Mouse (Mus musculus) gastrocnemius, adult 2 months (tissue): Measurements from ENCODE around the gene Srgap1. TPM values are rescaled to one million over a fixed set of nuclear protein-coding genes. Genes with fewer than 3 reads are reported as not detected.
A peak's percentile ranks its signal among the peaks of the same experiment; 100 is the strongest.

Source experiments
- DNase-seq: peaks from one replicate; pipeline ENCODE4 v3.0.0; 2022
- H3K27ac ChIP-seq: fragments of 200-600 bp; 2 replicates; pipeline ENCODE4 v1.8.1; 2022; ENCODE audit warnings: mild to moderate bottlenecking
- H3K4me3 ChIP-seq: fragments of 200-600 bp; 2 replicates; pipeline ENCODE4 v1.8.1; 2022; ENCODE audit warnings: mild to moderate bottlenecking, moderate library complexity
- CTCF ChIP-seq: fragments of 200-600 bp; IDR thresholded peaks from 2 replicates; pipeline ENCODE4 v1.8.1; 2022; ENCODE audit warnings: antibody characterized with exemption, mild to moderate bottlenecking, moderate library complexity
- intact Hi-C: fragments of 180-260 bp; cut with DNase I; formaldehyde crosslinking; loops from one replicate; pipeline ENCODE4 v1.15.1; 2025
- total RNA-seq, 2 experiments: library from RNA; stranded (reverse); gene quantifications; 2 replicates each; pipeline ENCODE4 v1.2.3; 2021

Srgap1 gene
- total RNA-seq, 2 experiments from 2014 or later = 0.38 to 0.89 TPM

DNA sequence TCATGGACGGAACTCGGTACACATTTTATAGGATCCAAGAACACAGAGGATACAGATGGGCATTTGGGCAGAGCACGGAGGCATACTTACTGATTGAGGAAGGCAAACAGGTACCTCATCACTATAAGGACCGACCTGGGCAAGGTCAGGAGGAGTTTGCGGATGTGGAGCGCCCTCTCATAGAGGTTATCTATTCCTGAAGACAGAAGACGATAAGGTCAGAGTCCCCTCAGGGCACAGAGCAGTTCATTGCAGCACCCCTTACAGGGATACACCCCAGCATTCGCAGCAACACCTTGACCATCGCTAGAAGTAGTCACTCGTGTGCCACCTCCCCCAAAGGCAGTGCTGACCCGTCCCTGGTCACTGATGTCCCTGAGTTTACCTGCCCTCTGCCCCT lies 239.3 kb downstream of the Srgap1 start:
- no peak for DNase-seq
- H3K27ac ChIP-seq = no peak overlapping the region
- no peak overlapping the region for H3K4me3 ChIP-seq
- no peak for TF ChIP-seq CTCF
- intact Hi-C loops = no loop called here

GRCm38 (mm10) chr10:121806806-121807205 lies 240.3 kb downstream of the Srgap1 start:
- TF ChIP-seq CTCF = no peak
- intact Hi-C loops = no loop called here
- Histone ChIP-seq H3K27ac (no peak overlapping the region), H3K4me3 (no peak overlapping the region)
- DNase-seq = no peak

DNA sequence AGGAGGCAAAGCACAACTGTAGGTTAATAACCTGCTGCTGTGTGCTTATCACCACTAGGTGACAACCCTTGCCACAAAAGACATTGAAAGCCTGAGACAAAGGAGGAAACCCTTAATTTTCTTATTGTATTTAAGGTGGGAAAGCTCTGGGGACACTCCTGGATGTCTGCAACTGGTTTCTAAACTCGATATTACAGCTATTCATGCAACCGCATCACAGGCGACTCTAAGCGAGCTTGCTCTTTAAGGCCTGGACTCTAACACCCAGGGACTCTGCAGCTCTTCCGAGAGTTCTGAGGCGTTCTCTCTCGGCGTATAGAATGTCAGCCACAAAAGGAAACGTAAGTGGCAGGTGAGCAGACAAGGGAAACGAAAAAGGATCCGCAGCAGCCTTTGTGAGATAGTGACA lies 241.2 kb downstream of the Srgap1 start:
- Histone ChIP-seq H3K4me3 (no peak overlapping the region), H3K27ac (no peak overlapping the region)
- TF ChIP-seq CTCF = 0 out of 2 replicates have a peak, but pooled peaks have one; percentile 8
- DNase-seq = no peak
- intact Hi-C loops = no loop called here

DNA sequence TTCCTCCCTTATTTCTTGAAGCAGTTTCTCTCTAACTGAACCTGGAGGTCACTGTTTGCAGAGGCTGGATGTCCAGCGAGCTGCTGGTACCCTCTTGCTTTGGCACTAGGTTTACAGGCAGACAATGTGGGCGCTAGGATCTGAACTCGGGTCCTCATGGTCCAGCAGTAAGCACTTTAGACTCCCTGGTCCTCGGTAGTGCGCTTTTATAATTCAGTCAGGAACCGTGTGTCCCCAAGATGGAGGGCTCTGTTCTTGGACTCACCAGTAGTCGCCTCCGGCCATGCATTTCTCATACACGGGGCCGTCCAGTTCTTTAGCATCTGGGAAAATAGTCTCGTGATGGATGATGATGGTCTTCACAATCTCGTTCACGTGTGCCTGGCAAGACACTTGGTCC lies 242.6 kb downstream of the Srgap1 start:
- intact Hi-C loops = no loop called here
- Histone ChIP-seq H3K4me3 (no peak overlapping the region), H3K27ac (no peak overlapping the region)
- TF ChIP-seq CTCF = no peak
- DNase-seq = no peak

DNA sequence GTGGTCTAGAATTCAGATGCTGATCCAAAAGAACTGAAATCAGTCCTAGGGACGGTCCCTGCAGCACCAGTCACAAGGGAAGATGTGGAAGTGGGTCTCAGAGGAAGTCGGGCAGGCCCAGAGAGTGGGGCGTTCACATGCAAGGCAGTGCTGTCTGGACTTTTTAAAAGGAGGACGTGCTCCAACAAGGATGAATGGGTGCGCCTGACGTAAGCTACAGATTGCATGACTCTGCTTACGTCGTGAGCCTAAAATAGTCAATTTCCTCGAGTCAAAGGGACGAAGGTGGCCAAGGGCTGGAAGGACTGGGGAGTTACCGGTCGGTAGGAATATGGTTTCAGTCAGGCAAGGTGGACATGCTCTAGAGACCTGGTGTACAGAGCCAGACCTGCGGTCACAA lies 247.1 kb downstream of the Srgap1 start:
- TF ChIP-seq CTCF = no peak
- H3K4me3 ChIP-seq = no peak overlapping the region
- intact Hi-C loops = no loop called here
- DNase-seq = no peak
- no peak overlapping the region for H3K27ac ChIP-seq

DNA sequence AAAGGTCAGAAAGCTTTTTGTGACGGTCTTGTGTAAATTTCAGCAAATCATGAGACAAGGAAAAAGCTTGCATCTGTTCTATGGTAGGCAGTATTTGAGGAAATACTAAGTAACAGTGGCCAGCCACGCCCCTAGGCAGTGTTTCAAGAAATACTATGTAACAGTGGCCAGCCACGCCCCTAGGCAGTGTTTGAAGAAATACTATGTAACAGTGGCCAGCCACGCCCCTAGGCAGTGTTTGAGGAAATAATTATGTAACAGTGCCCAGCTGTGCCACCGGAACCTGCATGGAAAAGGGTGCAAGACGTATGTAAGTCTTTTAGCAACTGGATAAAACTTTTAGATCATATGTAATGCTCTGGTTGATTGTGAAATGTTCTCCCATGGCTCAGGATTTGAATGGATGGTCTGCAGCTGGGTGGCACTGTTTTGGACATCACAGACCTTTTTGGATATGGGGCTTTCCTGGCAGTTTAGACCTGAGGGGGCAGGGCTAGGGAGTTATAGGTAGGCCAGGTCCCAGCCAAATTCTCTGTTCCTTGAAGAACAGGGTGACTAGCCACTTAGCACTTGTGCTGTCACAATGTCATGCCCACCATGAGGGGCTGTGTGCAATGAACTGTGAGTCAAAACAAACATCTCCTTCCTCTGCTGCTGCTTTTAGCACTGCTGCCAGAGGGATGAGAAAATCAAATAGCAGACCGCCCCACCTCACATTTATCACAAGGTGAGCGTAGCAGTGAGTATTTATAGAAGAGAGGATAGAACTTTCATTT lies 250.9 kb downstream of the Srgap1 start:
- DNase-seq = no peak
- TF ChIP-seq CTCF = no peak
- intact Hi-C loops = no loop called here
- no peak overlapping the region for H3K27ac ChIP-seq
- H3K4me3 ChIP-seq = no peak overlapping the region

- intact Hi-C loops = no loop called here
- TF ChIP-seq CTCF = no peak
- Histone ChIP-seq H3K4me3 (no peak overlapping the region), H3K27ac (no peak overlapping the region)
- DNase-seq = no peak
These were observed 252.6 kb downstream of the Srgap1 start for GRCm38 (mm10) chr10:121794486-121794885.

DNA sequence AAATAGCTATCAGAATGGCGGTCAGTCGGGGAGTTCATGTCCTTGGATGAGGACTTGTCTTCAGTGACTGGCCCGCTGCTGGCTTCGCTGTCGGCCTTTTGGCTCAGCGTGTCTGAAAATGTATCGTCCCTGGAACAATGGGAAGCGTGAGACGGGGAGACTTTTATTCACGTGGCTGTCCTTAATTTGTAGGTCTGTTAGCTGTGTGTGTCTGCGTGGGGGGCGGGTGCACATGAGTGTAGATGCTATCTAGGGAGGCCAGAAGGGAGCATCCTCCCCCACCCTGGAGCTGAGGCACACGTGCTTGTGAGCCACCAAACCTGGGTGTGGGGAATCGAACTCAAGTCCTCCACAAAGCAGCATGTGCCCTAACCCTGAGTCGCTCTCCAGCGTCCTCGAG lies 254.5 kb downstream of the Srgap1 start:
- intact Hi-C loops = no loop called here

GRCm38 (mm10) chr10:121790078-121790477 lies 257.0 kb downstream of the Srgap1 start:
- Histone ChIP-seq H3K4me3 (no peak overlapping the region), H3K27ac (no peak overlapping the region)
- DNase-seq = no peak
- TF ChIP-seq CTCF = no peak
- intact Hi-C loops = no loop called here

More for the DNA sequence above, 254.5 kb downstream of the Srgap1 start:
- DNase-seq = no peak
- H3K27ac ChIP-seq = no peak overlapping the region
- no peak for TF ChIP-seq CTCF
- H3K4me3 ChIP-seq = no peak overlapping the region

- no peak for TF ChIP-seq CTCF
- Histone ChIP-seq H3K4me3 (no peak overlapping the region), H3K27ac (no peak overlapping the region)
- no peak for DNase-seq
- intact Hi-C loops = no loop called here
These were observed 258.6 kb downstream of the Srgap1 start for GRCm38 (mm10) chr10:121788536-121788935.

GRCm38 (mm10) chr10:121781159-121781558 lies 266.0 kb downstream of the Srgap1 start:
- TF ChIP-seq CTCF = no peak

GRCm38 (mm10) chr10:121775990-121776389 lies 271.1 kb downstream of the Srgap1 start:
- no peak overlapping the region for H3K4me3 ChIP-seq

More at GRCm38 (mm10) chr10:121781159-121781558, 266.0 kb downstream of the Srgap1 start:
- Histone ChIP-seq H3K27ac (no peak overlapping the region), H3K4me3 (no peak overlapping the region; the same call in 1 of the 2 replicates)
- no peak for DNase-seq
- intact Hi-C loops = no loop called here

DNA sequence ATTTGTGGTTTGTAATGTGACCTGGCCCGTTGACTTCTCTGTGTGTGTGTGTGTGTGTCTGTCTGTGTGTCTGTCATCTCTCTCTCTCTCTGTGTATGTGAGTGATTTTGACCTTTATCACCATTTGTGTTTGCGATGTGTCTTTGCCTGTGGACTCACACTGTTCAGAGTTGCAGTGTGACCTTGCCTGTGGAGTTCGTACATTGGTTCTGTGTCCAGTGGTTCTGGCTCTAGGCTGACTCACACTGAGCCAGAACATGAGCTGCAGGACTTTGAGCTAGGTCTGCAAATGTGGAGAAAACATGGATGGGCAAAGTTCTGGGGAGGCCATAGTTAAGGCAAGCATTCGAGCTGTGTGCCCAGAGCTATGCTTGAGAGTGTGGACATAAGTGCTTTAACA lies 273.3 kb downstream of the Srgap1 start:
- intact Hi-C loops = no loop called here
- H3K27ac ChIP-seq = no peak overlapping the region
- TF ChIP-seq CTCF = no peak
- no peak for DNase-seq
- no peak overlapping the region for H3K4me3 ChIP-seq

More at GRCm38 (mm10) chr10:121775990-121776389, 271.1 kb downstream of the Srgap1 start:
- intact Hi-C loops = no loop called here
- DNase-seq = no peak
- H3K27ac ChIP-seq = no peak overlapping the region
- no peak for TF ChIP-seq CTCF
